Mouse (Mus musculus) stomach, postnatal 0 days (tissue): Measurements from ENCODE around the gene Gm7030. TPM values are rescaled to one million over a fixed set of nuclear protein-coding genes. Genes with fewer than 3 reads are reported as not detected.
A peak's percentile ranks its signal among the peaks of the same experiment; 100 is the strongest.
"Not testable (repeated sequence)": the region's sequence is repeated elsewhere in the genome, so short reads cannot be mapped to it uniquely, and the experiment has no call there.

ENCODE experiments used
- ATAC-seq: fragments of 200-750 bp; cut with Nextera tagmentation; 2 replicates; pipeline ENCODE4 v1.8.0; 2017; ENCODE audit not compliant: low FRiP score, low TSS enrichment
- DNase-seq: peaks from one replicate; pipeline ENCODE4 v3.0.0-alpha.2; 2016; ENCODE audit warnings: low spot score
- H3K27ac ChIP-seq: fragments of 300-500 bp; sonication (generic); replicated peaks from 2 replicates; pipeline ENCODE4 v1.5.1; 2014; ENCODE audit warnings: mild to moderate bottlenecking, control low read depth
- H3K27me3 ChIP-seq: fragments of 300-500 bp; sonication (generic); 2 replicates; pipeline ENCODE4 v1.6.1; 2014; ENCODE audit warnings: low read length; ENCODE audit not compliant: control insufficient read depth, insufficient read depth
- H3K36me3 ChIP-seq: fragments of 300-500 bp; sonication (generic); 2 replicates; pipeline ENCODE4 v1.6.1; 2014; ENCODE audit warnings: low read length, mixed read lengths; ENCODE audit not compliant: control insufficient read depth, insufficient read depth
- H3K4me1 ChIP-seq: fragments of 300-500 bp; sonication (generic); replicated peaks from 2 replicates; pipeline ENCODE4 v1.6.1; 2014; ENCODE audit warnings: antibody characterized with exemption; ENCODE audit not compliant: control insufficient read depth, insufficient read depth
- H3K4me2 ChIP-seq: fragments of 300-500 bp; sonication (generic); replicated peaks from 2 replicates; pipeline ENCODE4 v1.6.1; 2014; ENCODE audit warnings: low read depth, mild to moderate bottlenecking, control low read depth, moderate library complexity
- H3K4me3 ChIP-seq: fragments of 300-500 bp; sonication (generic); 2 replicates; pipeline ENCODE4 v1.5.1; 2014; ENCODE audit warnings: low read depth, low read length, control low read depth
- H3K9ac ChIP-seq: fragments of 300-500 bp; sonication (generic); 2 replicates; pipeline ENCODE4 v1.6.1; 2014; ENCODE audit warnings: mild to moderate bottlenecking, low read length, control low read depth, mixed read lengths
- H3K9me3 ChIP-seq: fragments of 300-500 bp; sonication (generic); 2 replicates; pipeline ENCODE4 v1.6.1; 2016; ENCODE audit warnings: low read length; ENCODE audit not compliant: control insufficient read depth
- CTCF ChIP-seq: IDR thresholded peaks from 2 replicates; pipeline ENCODE4 v1.5.1; 2016; ENCODE audit warnings: antibody characterized with exemption, low read depth, mild to moderate bottlenecking, moderate library complexity
- WGBS: fragments of 180-500 bp; shearing (Covaris S2); extraction: QIAGEN DNeasy Blood & Tissue Kit; methylation state at CpG from one replicate; pipeline ENCODE4 v1.1.7; 2014; 5-methylcytosine and 5-hydroxymethylcytosine counted together
- polyA plus RNA-seq: library from polyadenylated mRNA; unstranded; fragments of >200 nt; fragmentation: Nextera tagmentation; extraction: Ambion mirVana; gene quantifications from 2 replicates; pipeline ENCODE4 v1.2.1, GENCODE M21; 2015

Gm7030 gene
- polyA plus RNA-seq, 1 experiment from 2014 or later = not detected

- not testable (repeated sequence) for H3K36me3 ChIP-seq, H3K27ac ChIP-seq, H3K9me3 ChIP-seq, H3K4me1 ChIP-seq, H3K4me2 ChIP-seq, H3K9ac ChIP-seq, H3K4me3 ChIP-seq, DNase-seq, H3K27me3 ChIP-seq, ATAC-seq
- WGBS = 19% methylated on average over 3 of the region's 3 CpGs
These were observed 12.7 kb downstream of the Gm7030 start for GRCm38 (mm10) chr17:36116545-36116944.

GRCm38 (mm10) chr17:36113979-36114593, 15.1 kb downstream of the Gm7030 start:
- H3K4me3 ChIP-seq, H3K27ac ChIP-seq, H3K4me1 ChIP-seq, H3K9ac ChIP-seq, H3K36me3 ChIP-seq, H3K9me3 ChIP-seq, H3K27me3 ChIP-seq, H3K4me2 ChIP-seq: not testable (repeated sequence)
- ATAC-seq = peak; percentile 64
- peak; percentile 71 for TF ChIP-seq CTCF
- 18% methylated on average over 6 of the region's 6 CpGs for WGBS
- peak; percentile 48 for DNase-seq

GRCm38 (mm10) chr17:36111510-36111868, 17.7 kb downstream of the Gm7030 start:
- not testable (repeated sequence) for H3K27ac ChIP-seq, H3K36me3 ChIP-seq, H3K4me1 ChIP-seq, H3K9ac ChIP-seq, H3K9me3 ChIP-seq, H3K27me3 ChIP-seq
- peak; percentile 19 for DNase-seq
- Histone ChIP-seq H3K4me3 (peak overlapping the region; percentile 40), H3K4me2 (peak overlapping the region; percentile 68)
- 1% methylated on average over 10 of the region's 10 CpGs for WGBS
- peak; percentile 27; the same call in 1 of the 2 replicates for ATAC-seq

- H3K9ac ChIP-seq, H3K27me3 ChIP-seq, H3K9me3 ChIP-seq, H3K4me1 ChIP-seq, H3K27ac ChIP-seq, H3K36me3 ChIP-seq: not testable (repeated sequence)
- Histone ChIP-seq H3K4me2 (peak overlapping the region; percentile 68), H3K4me3 (peak overlapping the region; percentile 40)
- peak; percentile 66 for ATAC-seq
- peak; percentile 22 for DNase-seq
- 1% methylated on average over 55 of the region's 57 CpGs for WGBS
- TF ChIP-seq CTCF = peak; percentile 53
These were observed 18.4 kb downstream of the Gm7030 start for GRCm38 (mm10) chr17:36110641-36111509.

- not testable (repeated sequence) for H3K4me3 ChIP-seq, H3K27me3 ChIP-seq, H3K9ac ChIP-seq, H3K4me2 ChIP-seq, H3K27ac ChIP-seq, DNase-seq, H3K9me3 ChIP-seq, H3K4me1 ChIP-seq, H3K36me3 ChIP-seq, ATAC-seq
- WGBS = 50% methylated on average over 3 of the region's 3 CpGs
These were observed 19.1 kb downstream of the Gm7030 start for GRCm38 (mm10) chr17:36110129-36110528.

- H3K9ac ChIP-seq, H3K36me3 ChIP-seq, H3K4me3 ChIP-seq, H3K9me3 ChIP-seq, ATAC-seq, H3K4me1 ChIP-seq, DNase-seq, H3K27ac ChIP-seq, H3K4me2 ChIP-seq, H3K27me3 ChIP-seq: not testable (repeated sequence)
- 84% methylated on average over 11 of the region's 12 CpGs for WGBS
These were observed 27.1 kb downstream of the Gm7030 start for GRCm38 (mm10) chr17:36102091-36102490.

DNA sequence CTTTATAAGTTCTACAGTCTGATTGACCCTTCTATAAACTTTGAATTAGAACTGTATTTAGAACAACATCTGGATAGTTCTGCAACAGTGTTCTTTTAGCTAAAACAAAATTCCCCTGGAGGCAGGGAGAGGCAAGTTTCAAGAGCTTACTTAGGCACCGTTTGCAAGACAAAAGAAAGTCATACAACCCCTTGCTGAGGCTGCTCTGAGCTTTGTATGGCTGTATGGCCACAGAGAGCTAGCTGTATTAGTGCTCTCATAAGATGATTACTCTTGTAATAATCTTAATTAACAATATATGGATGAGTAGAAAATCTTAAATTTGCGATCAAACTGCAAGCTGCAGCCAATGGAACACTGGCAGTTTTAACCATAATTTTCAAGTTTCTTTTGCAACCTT, 29.6 kb downstream of the Gm7030 start:
- not testable (repeated sequence) for H3K4me1 ChIP-seq, H3K4me3 ChIP-seq, H3K9ac ChIP-seq, H3K4me2 ChIP-seq, H3K9me3 ChIP-seq, ATAC-seq, DNase-seq, H3K36me3 ChIP-seq, H3K27ac ChIP-seq, H3K27me3 ChIP-seq
- 59% methylated on average over 2 of the region's 2 CpGs for whole genome bisulfite sequencing
